Mouse (Mus musculus) myocyte (in vitro differentiated cells): ENCODE data around the gene Sphk1.

Experiments used
- CEBPB ChIP-seq: IDR thresholded peaks from 2 replicates; pipeline ENCODE4 v1.6.1; 2011; ENCODE audit warnings: mild to moderate bottlenecking, moderate library complexity; ENCODE audit not compliant: poor library complexity, insufficient read depth, severe bottlenecking
- E2F4 ChIP-seq: IDR thresholded peaks from one replicate; pipeline ENCODE4 v1.6.1; 2011; ENCODE audit warnings: mild to moderate bottlenecking, control low read depth, moderate library complexity; ENCODE audit not compliant: insufficient read depth
- MAX ChIP-seq: IDR thresholded peaks from one replicate; pipeline ENCODE4 v1.6.1; 2011; ENCODE audit warnings: low read depth, mild to moderate bottlenecking, control low read depth
- POLR2A ChIP-seq: IDR thresholded peaks from one replicate; pipeline ENCODE4 v1.6.1; 2011; ENCODE audit warnings: low read depth, mild to moderate bottlenecking, control low read depth, moderate library complexity; ENCODE audit not compliant: insufficient read length
- POLR2AphosphoS2 ChIP-seq: IDR thresholded peaks from one replicate; pipeline ENCODE4 v1.6.1; 2011; ENCODE audit warnings: low read depth, control low read depth; ENCODE audit not compliant: insufficient read length
- SRF ChIP-seq: IDR thresholded peaks from one replicate; pipeline ENCODE4 v1.6.1; 2011; ENCODE audit warnings: low read depth; ENCODE audit not compliant: control insufficient read depth, insufficient read length
- TCF12 ChIP-seq: IDR thresholded peaks from one replicate; pipeline ENCODE4 v1.6.1; 2011; ENCODE audit warnings: mild to moderate bottlenecking, control low read depth; ENCODE audit not compliant: poor library complexity, insufficient read depth, severe bottlenecking
- USF1 ChIP-seq: IDR thresholded peaks from one replicate; pipeline ENCODE4 v1.6.1; 2011; ENCODE audit warnings: low read depth, mild to moderate bottlenecking, control low read depth, moderate library complexity

- TF ChIP-seq POLR2A (peak; percentile 98), TCF12 (no peak), E2F4 (no peak), CEBPB (no peak), MAX (no peak), SRF (no peak), USF1 (no peak), POLR2AphosphoS2 (peak; percentile 98)
These were observed 40.3 kb upstream of the Sphk1 start for GRCm38 (mm10) chr11:116490232-116491107.
